ENCODE assay signal across 11 mouse cellular contexts in the genomic region with DNA sequence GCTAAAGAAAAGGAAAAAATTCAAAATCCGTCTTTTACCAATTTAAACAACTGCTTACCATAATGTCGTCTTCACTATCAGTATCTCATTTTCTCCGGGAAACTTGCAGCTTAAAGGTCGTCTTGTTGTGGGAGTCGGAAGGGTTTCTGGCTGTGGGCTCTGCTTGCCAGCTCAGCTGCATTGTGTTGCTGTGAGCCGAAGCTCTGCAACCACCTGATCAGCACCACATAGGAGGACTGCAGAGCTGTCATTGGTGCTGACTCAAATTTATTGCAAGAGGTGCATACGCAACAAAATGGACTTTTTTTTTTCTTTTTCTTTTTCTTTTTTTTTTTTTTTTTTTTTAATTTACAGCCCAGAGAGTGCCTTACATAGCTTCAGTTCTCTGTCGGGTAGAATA. TPM values are rescaled to one million over a fixed set of nuclear protein-coding genes. Genes with fewer than 3 reads are reported as not detected.
A peak's percentile ranks its signal among the peaks of the same experiment; 100 is the strongest.
DNase-seq lines count a peak whose midpoint lies in the region; ATAC-seq lines count a peak whose summit lies in the region.
"Had no signal": no experiment of that assay in that cellular context is flagged by ENCODE, and none has a peak within 500 bp of the region (broad histone marks: within the 10 kb centered on the region; RNA-seq: fewer than 3 reads in every experiment).

A gene (minus strand): TSS at position 240 of the 400 bp plus-strand sequence.

- H3K4me2 ChIP-seq in hindbrain, embryonic 12.5 days (replicated peaks), result no peak within 1 kb of the TSS
- H3K4me2 ChIP-seq: embryonic facial prominence, embryonic 12.5 days; liver, embryonic 13.5 days; stomach, embryonic 15.5 days had no signal

- WGBS in hindbrain, embryonic 12.5 days, result 48% methylated on average over 8 of the region's 8 CpGs

- peaks cover 13% of the 10 kb centered on the region for H3K4me1 ChIP-seq in hindbrain, embryonic 12.5 days
- H3K4me1 ChIP-seq: embryonic facial prominence, embryonic 12.5 days; stomach, embryonic 15.5 days had no signal

- no peak within 1 kb of the TSS for H3K4me3 ChIP-seq in hindbrain, embryonic 12.5 days
- H3K4me3 ChIP-seq: embryonic facial prominence, embryonic 12.5 days; liver, embryonic 13.5 days; stomach, embryonic 15.5 days had no signal

- peak within 1 kb of the TSS; percentile 35; the same call in 1 of the 2 replicates for H3K27ac ChIP-seq in hindbrain, embryonic 12.5 days
- H3K27ac ChIP-seq: embryonic facial prominence, embryonic 12.5 days; liver, embryonic 13.5 days; stomach, embryonic 15.5 days had no signal

- no peaks in the 10 kb centered on the region for H3K27me3 ChIP-seq in hindbrain, embryonic 12.5 days
- H3K27me3 ChIP-seq: embryonic facial prominence, embryonic 12.5 days; liver, embryonic 13.5 days; stomach, embryonic 15.5 days had no signal

- H3K9me3 ChIP-seq in hindbrain, embryonic 12.5 days (replicated peaks), result no peaks in the 10 kb centered on the region
- H3K9me3 ChIP-seq: embryonic facial prominence, embryonic 12.5 days; liver, embryonic 13.5 days; stomach, embryonic 15.5 days had no signal

- DNase-seq in adrenal gland, postnatal 14 days, result peak; percentile 16
- no peak for DNase-seq in adrenal gland, postnatal 25 days
- peak; percentile 71 to 85 for DNase-seq in left cerebral cortex, adult 9 months (ENCODE audit: low spot score in 2 of 2)
- DNase-seq in right cerebral cortex, adult 18-20 months, result peak; percentile 81
- no peak for DNase-seq in thymus, postnatal 4 days
- no peak for DNase-seq in kidney, adult 18-20 months
- DNase-seq in lung, postnatal 10 days, result no peak
- DNase-seq: liver, embryonic 13.5 days had no signal

- no peak within 1 kb of the TSS for H3K9ac ChIP-seq in hindbrain, embryonic 12.5 days
- H3K9ac ChIP-seq: embryonic facial prominence, embryonic 12.5 days; liver, embryonic 13.5 days; stomach, embryonic 15.5 days had no signal

- no peaks in the 10 kb centered on the region for H3K36me3 ChIP-seq in hindbrain, embryonic 12.5 days
- H3K36me3 ChIP-seq: liver, embryonic 13.5 days; stomach, embryonic 15.5 days had no signal

- ATAC-seq in hindbrain, embryonic 12.5 days (ENCODE audit: low FRiP score), result peak; percentile 56; the same call in 1 of the 2 replicates

RNA-seq across cellular contexts. Expression of the gene that starts here (rescaled TPM):
- total RNA-seq in adrenal gland, postnatal 14 days (2021), result 5.9 and 6.0 TPM in 2 replicates
- 6.2 and 6.7 TPM in 2 replicates for total RNA-seq in adrenal gland, postnatal 25 days (2021)
- 1.1 and 1.4 TPM in 2 replicates for polyA plus RNA-seq in hindbrain, embryonic 12.5 days (2016; fragmentation: Nextera tagmentation; extraction: Ambion mirVana)
- polyA plus RNA-seq: liver, embryonic 13.5 days had no signal

Comparison
In these comparisons a context has a peak if more than half of its experiments do, and no peak if none do; other contexts are left out.
1. DNase-seq: peak in adrenal gland, postnatal 14 days (single experiment), left cerebral cortex, adult 9 months (2 of 2) and right cerebral cortex, adult 18-20 months (single experiment); none in adrenal gland, postnatal 25 days (single experiment), thymus, postnatal 4 days (single experiment), kidney, adult 18-20 months (single experiment) and lung, postnatal 10 days (single experiment).